25 mouse cellular contexts compared by ENCODE assay signal in the genomic region with DNA sequence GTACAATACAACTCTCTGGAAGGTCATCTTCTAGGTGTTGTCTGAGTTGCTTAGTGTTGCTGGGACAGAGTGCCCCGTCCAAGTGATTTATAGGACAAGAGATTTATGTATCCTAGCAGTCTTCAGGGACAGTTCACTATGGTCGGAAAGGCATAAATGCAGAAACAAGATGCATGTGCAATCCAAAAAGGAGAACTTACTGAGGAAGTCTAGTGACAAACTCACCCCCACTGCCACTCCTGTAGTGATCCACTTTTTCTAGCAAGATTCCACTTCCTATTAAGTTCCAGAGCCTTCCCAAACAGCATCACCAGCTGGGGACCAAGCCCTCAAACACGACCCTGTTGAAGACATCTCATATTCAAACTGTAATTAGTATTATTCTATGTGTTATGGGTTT.
"Had no signal": no experiment of that assay in that cellular context is flagged by ENCODE, and none has a peak within 500 bp of the region (broad histone marks: within the 10 kb centered on the region; RNA-seq: fewer than 3 reads in every experiment).

No protein-coding gene starts in this region.

- H3K4me3 ChIP-seq: gastrocnemius, adult 2 months; heart, adult 2 months; hindbrain, embryonic 10.5 days; hindbrain, embryonic 12.5 days; hindbrain, embryonic 15.5 days; kidney, embryonic 15.5 days; limb, embryonic 13.5 days; limb, embryonic 15.5 days; liver, embryonic 12.5 days had no signal

- H3K4me1 ChIP-seq: hindbrain, embryonic 10.5 days; hindbrain, embryonic 12.5 days; hindbrain, embryonic 15.5 days; kidney, embryonic 15.5 days; limb, embryonic 13.5 days; limb, embryonic 15.5 days; liver, embryonic 12.5 days had no signal

- H3K27ac ChIP-seq: gastrocnemius, adult 2 months; heart, adult 2 months; hindbrain, embryonic 10.5 days; hindbrain, embryonic 12.5 days; hindbrain, embryonic 15.5 days; hindbrain, postnatal 0 days; kidney, embryonic 15.5 days; kidney, postnatal 0 days; limb, embryonic 13.5 days; limb, embryonic 15.5 days; liver, embryonic 12.5 days had no signal

- DNase-seq: gastrocnemius, adult 2 months; gastrocnemius, postnatal 10 days; gastrocnemius, postnatal 25 days; heart, adult 2 months; heart, postnatal 10 days; heart, postnatal 4 days; kidney, adult 11 months; kidney, adult 2 months; kidney, adult 9 months; kidney, postnatal 14 days; kidney, postnatal 36 days; layer of hippocampus, adult 9-11 months; layer of hippocampus, postnatal 36 days; left cerebral cortex, postnatal 4 days had no signal

- ATAC-seq: hindbrain, postnatal 0 days; intestine, embryonic 16.5 days; liver, embryonic 12.5 days had no signal

- H3K4me2 ChIP-seq: heart, embryonic 11.5 days; hindbrain, embryonic 12.5 days; hindbrain, embryonic 15.5 days; kidney, embryonic 15.5 days; limb, embryonic 13.5 days; limb, embryonic 15.5 days; liver, embryonic 12.5 days had no signal

- H3K9ac ChIP-seq: hindbrain, embryonic 12.5 days; hindbrain, embryonic 15.5 days; kidney, embryonic 15.5 days; limb, embryonic 13.5 days; limb, embryonic 15.5 days; liver, embryonic 12.5 days had no signal

- H3K27me3 ChIP-seq: hindbrain, embryonic 12.5 days; hindbrain, embryonic 15.5 days; kidney, embryonic 15.5 days; limb, embryonic 13.5 days; limb, embryonic 15.5 days; liver, embryonic 12.5 days had no signal

- H3K36me3 ChIP-seq: hindbrain, embryonic 10.5 days; hindbrain, embryonic 12.5 days; hindbrain, embryonic 15.5 days; kidney, embryonic 15.5 days; limb, embryonic 13.5 days; limb, embryonic 15.5 days; liver, embryonic 12.5 days had no signal

- H3K9me3 ChIP-seq: hindbrain, embryonic 10.5 days; hindbrain, embryonic 12.5 days; hindbrain, embryonic 15.5 days; kidney, embryonic 15.5 days; limb, embryonic 13.5 days; limb, embryonic 15.5 days; liver, embryonic 12.5 days had no signal
